Mouse (Mus musculus): ENCODE data around the gene Krt1.

- TF ChIP-seq CTCF (IDR thresholded peaks at IDR 0.05; ENCODE audit: insufficient read depth, low read length) (no peak), POLR2A (IDR thresholded peaks at IDR 0.05; ENCODE audit: borderline replicate concordance, extremely low read depth, low read depth, low read length) (no peak)
These were observed 2.0 kb upstream of the Krt1 start for GRCm38 (mm10) chr15:101852571-101852970.
